Mouse (Mus musculus) lung, postnatal 0 days (tissue): ENCODE results near the gene Fbxo31. TPM values are rescaled to one million over a fixed set of nuclear protein-coding genes. Genes with fewer than 3 reads are reported as not detected.
A peak's percentile ranks its signal among the peaks of the same experiment; 100 is the strongest.

Experiments used
- ATAC-seq: fragments of 200-750 bp; cut with Nextera tagmentation; 2 replicates; pipeline ENCODE4 v1.8.0; 2017; ENCODE audit warnings: moderate library complexity
- DNase-seq: peaks from one replicate; pipeline ENCODE4 v3.0.0-alpha.2; 2016; ENCODE audit warnings: low spot score
- H3K27ac ChIP-seq: fragments of 300-500 bp; sonication (generic); 2 replicates; pipeline ENCODE4 v1.5.1; 2014; ENCODE audit warnings: antibody characterized with exemption, mild to moderate bottlenecking, low read length, mixed read lengths
- H3K27me3 ChIP-seq: fragments of 300-500 bp; sonication (generic); replicated peaks from 2 replicates; pipeline ENCODE4 v1.6.1; 2014; ENCODE audit warnings: low read length, mixed read lengths; ENCODE audit not compliant: insufficient read depth
- H3K36me3 ChIP-seq: fragments of 300-500 bp; sonication (generic); 2 replicates; pipeline ENCODE4 v1.6.1; 2014; ENCODE audit warnings: low read length, mixed read lengths; ENCODE audit not compliant: insufficient read depth
- H3K4me1 ChIP-seq: fragments of 300-500 bp; sonication (generic); 2 replicates; pipeline ENCODE4 v1.6.1; 2014; ENCODE audit warnings: antibody characterized with exemption, low read depth, low read length, mixed read lengths; ENCODE audit not compliant: insufficient read depth
- H3K4me2 ChIP-seq: fragments of 300-500 bp; sonication (generic); replicated peaks from 2 replicates; pipeline ENCODE4 v1.6.1; 2014; ENCODE audit warnings: low read depth, mild to moderate bottlenecking, low read length, moderate library complexity, mixed read lengths
- H3K4me3 ChIP-seq: fragments of 300-500 bp; sonication (generic); 2 replicates; pipeline ENCODE4 v1.5.1; 2014; ENCODE audit warnings: low read depth, low read length
- H3K9ac ChIP-seq: fragments of 300-500 bp; sonication (generic); replicated peaks from 2 replicates; pipeline ENCODE4 v1.6.1; 2014; ENCODE audit warnings: low read depth, mild to moderate bottlenecking
- H3K9me3 ChIP-seq: fragments of 300-500 bp; sonication (generic); 2 replicates; pipeline ENCODE4 v1.6.1; 2016; ENCODE audit warnings: low read length, mixed read lengths
- CTCF ChIP-seq: IDR thresholded peaks from 2 replicates; pipeline ENCODE4 v1.5.1; 2016; ENCODE audit warnings: antibody characterized with exemption, mild to moderate bottlenecking
- EP300 ChIP-seq: IDR thresholded peaks from 2 replicates; pipeline ENCODE4 v1.6.1; 2016; ENCODE audit warnings: antibody characterized with exemption, mild to moderate bottlenecking, control low read depth
- WGBS: fragments of 180-500 bp; shearing (Covaris S2); extraction: QIAGEN DNeasy Blood & Tissue Kit; methylation state at CpG from one replicate; pipeline ENCODE4 v1.1.7; 2014; 5-methylcytosine and 5-hydroxymethylcytosine counted together
- polyA plus RNA-seq: library from polyadenylated mRNA; unstranded; fragments of >200 nt; fragmentation: Nextera tagmentation; extraction: Ambion mirVana; gene quantifications from 2 replicates; pipeline ENCODE4 v1.2.1, GENCODE M21; 2015

Gene Fbxo31
- polyA plus RNA-seq, 1 experiment from 2014 or later, result 12.1 TPM

DNA sequence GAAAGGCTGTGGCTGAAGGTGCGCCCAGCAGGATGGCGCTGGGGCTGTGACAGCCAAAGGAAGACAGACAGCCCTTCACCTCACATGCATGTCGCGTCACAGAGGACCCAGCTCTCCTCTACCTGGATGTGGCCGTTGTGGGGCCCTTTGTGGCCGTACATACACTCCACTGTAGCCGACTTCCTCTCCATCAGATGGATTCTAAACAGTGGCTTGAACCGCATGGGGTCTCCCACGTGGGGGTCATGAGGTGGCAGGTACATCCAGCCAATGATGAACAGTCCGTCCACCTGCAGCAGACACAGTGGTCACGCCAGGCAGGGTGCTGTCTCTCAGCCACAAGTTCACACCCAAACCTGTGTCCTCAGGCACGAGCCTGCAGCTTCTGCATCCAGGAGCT, 18.8 kb downstream of the Fbxo31 start:
- TF ChIP-seq CTCF (no peak), EP300 (no peak)
- 90% methylated on average over 12 of the region's 12 CpGs for WGBS
- no peak overlapping the region for H3K9ac ChIP-seq

GRCm38 (mm10) chr8:121558538-121558937, 20.1 kb downstream of the Fbxo31 start:
- no peak overlapping the region for H3K27ac ChIP-seq
- TF ChIP-seq CTCF, result 0 out of 2 replicates have a peak, but pooled peaks have one; percentile 11
- no peak for TF ChIP-seq EP300
- 83% methylated on average over 16 of the region's 16 CpGs for WGBS
- H3K9ac ChIP-seq, result no peak overlapping the region
- ATAC-seq (no peak), DNase-seq (no peak)
- H3K27me3 ChIP-seq, result no peaks in the 10 kb centered on the region
- no peaks in the 10 kb centered on the region; the same call in 1 of the 2 replicates for H3K4me1 ChIP-seq
- H3K9me3 ChIP-seq, result no peaks in the 10 kb centered on the region
- 0 out of 2 replicates have a peak, but pooled peaks cover 7% of the 10 kb centered on the region for H3K36me3 ChIP-seq
- H3K4me3 ChIP-seq, result no peak overlapping the region
- H3K4me2 ChIP-seq, result no peak overlapping the region

More for the DNA sequence above, 18.8 kb downstream of the Fbxo31 start:
- Histone ChIP-seq H3K9me3 (no peaks in the 10 kb centered on the region), H3K27me3 (no peaks in the 10 kb centered on the region), H3K36me3 (0 out of 2 replicates have a peak, but pooled peaks cover 1% of the 10 kb centered on the region), H3K4me3 (no peak overlapping the region), H3K4me2 (no peak overlapping the region), H3K4me1 (no peaks in the 10 kb centered on the region; the same call in 1 of the 2 replicates), H3K27ac (no peak overlapping the region)
- DNase-seq (no peak), ATAC-seq (no peak)

GRCm38 (mm10) chr8:121557746-121558145, 20.9 kb downstream of the Fbxo31 start:
- Histone ChIP-seq H3K27ac (no peak overlapping the region), H3K9me3 (no peaks in the 10 kb centered on the region), H3K4me1 (no peaks in the 10 kb centered on the region; the same call in 1 of the 2 replicates), H3K36me3 (0 out of 2 replicates have a peak, but pooled peaks cover 7% of the 10 kb centered on the region), H3K9ac (no peak overlapping the region), H3K27me3 (no peaks in the 10 kb centered on the region), H3K4me2 (no peak overlapping the region), H3K4me3 (no peak overlapping the region)
- DNase-seq (no peak), ATAC-seq (no peak)
- WGBS, result 78% methylated on average over 11 of the region's 11 CpGs
- no peak for TF ChIP-seq EP300
- no peak for TF ChIP-seq CTCF

DNA sequence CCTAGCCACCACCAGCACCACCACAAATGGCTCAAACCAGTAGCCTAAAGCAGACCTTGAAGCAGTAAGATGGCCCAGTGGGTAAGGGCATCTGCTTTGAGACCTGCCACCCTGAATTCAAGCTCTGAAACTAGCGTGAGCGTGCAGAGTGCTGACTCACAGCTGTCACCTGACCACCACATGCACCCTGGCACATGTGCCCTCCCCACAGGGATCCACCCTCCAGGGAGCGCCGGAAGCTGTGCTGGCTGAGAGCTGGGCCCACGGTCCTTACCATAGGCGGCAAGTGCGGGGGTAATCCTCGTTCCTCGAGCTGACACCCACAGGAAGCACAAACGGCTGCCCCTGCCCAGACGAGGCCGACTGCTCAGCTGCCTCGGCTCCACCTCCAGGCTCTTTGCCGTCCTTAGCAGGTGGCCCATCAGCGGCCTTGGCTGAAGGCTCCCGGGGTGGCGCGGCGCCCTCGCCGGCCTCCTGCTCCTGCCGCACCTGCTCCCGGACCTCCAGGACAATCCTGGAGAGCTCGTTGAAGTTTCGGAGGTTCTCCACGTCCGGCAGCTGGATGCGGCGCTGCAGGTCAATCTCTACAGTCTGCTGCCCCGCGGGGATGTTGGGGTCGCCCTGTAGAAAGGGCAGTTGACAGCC, 24.7 kb downstream of the Fbxo31 start:
- Histone ChIP-seq H3K4me3 (no peak overlapping the region), H3K4me2 (no peak overlapping the region), H3K4me1 (no peaks in the 10 kb centered on the region), H3K27me3 (no peaks in the 10 kb centered on the region), H3K9me3 (no peaks in the 10 kb centered on the region), H3K36me3 (peaks cover 17% of the 10 kb centered on the region), H3K9ac (no peak overlapping the region), H3K27ac (no peak overlapping the region)
- TF ChIP-seq EP300 (no peak), CTCF (no peak)
- no peak for ATAC-seq
- 95% methylated on average over 31 of the region's 32 CpGs for WGBS
- no peak for DNase-seq

DNA sequence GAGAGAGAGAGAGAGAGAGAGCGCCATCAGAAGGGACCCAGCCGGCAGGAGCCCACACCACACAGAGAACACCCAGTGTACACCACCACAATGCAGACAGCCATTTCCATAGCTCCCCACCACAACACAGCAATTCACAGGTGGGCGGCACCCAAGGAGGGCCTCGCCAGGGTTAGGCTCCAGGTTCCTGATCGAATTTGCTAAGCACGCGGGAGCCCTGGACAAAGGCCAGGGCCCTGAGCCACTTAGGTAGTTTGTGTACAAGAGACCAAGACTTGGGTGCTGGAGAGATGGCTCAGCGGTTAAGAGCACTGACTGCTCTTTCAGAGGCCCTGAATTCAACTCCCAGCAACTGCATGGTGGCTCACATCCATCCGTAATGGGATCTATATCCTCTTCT, 26.1 kb downstream of the Fbxo31 start:
- Histone ChIP-seq H3K4me3 (no peak overlapping the region), H3K36me3 (peaks cover 17% of the 10 kb centered on the region), H3K27me3 (no peaks in the 10 kb centered on the region), H3K9ac (no peak overlapping the region), H3K27ac (no peak overlapping the region), H3K4me2 (no peak overlapping the region), H3K9me3 (no peaks in the 10 kb centered on the region), H3K4me1 (no peaks in the 10 kb centered on the region)
- ATAC-seq (no peak), DNase-seq (no peak)
- WGBS, result 76% methylated on average over 9 of the region's 9 CpGs
- no peak for TF ChIP-seq EP300
- no peak for TF ChIP-seq CTCF

DNA sequence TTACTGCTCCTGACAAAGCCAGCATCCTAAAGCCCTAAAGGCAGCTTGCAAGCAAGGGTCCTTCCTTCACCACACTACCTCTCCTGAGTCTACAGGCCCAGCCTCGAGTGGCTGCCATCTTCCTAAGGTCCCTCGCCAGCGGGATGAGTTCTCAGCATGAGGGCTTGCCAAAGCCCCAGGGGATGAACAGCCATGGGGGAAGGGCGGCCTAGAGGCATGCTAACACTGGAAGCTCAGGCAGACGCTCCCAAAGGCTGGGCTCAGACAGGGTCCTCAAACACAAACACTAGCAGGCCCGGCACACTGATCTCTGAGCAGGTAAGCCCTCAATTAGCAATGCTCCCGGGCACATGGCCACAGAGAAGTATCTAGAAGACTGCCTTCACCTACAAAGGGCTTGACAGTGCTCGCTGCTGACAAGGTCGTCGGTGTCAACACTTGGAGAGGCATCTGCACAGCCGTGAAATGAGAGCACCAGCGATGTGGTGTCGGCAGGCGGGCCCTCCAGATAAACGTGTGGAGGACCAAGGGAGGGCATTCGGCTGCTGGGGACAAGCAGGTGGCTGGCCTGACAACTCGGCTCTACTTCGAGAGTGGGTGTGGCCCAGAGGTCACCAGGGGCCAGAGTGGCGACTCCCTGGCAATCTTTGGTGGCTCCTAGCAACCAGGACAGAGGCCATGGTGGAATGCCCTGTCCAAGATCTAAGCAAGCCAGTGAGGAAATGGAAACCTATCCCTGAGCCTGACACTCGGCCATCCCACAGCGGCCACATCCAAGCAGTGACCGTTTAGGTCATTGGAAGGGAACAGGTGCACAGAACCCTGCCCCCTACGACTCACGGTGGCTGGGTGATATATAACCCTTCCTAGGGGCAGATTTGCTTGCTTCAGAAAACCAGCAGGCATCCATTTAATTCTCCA, 27.3 kb downstream of the Fbxo31 start:
- Histone ChIP-seq H3K4me2 (no peak overlapping the region), H3K9ac (no peak overlapping the region), H3K27ac (no peak overlapping the region), H3K9me3 (no peaks in the 10 kb centered on the region), H3K4me3 (no peak overlapping the region), H3K27me3 (no peaks in the 10 kb centered on the region), H3K4me1 (no peaks in the 10 kb centered on the region), H3K36me3 (peaks cover 17% of the 10 kb centered on the region)
- TF ChIP-seq EP300 (no peak), CTCF (no peak)
- WGBS, result 58% methylated on average over 24 of the region's 24 CpGs
- no peak for ATAC-seq
- DNase-seq, result no peak
